Mouse (Mus musculus) CH12.LX (cell line): ENCODE data around the gene Ror1. TPM values are rescaled to one million over a fixed set of nuclear protein-coding genes. Genes with fewer than 3 reads are reported as not detected.

ENCODE experiments used
- DNase-seq: peaks from one replicate; pipeline ENCODE4 v3.0.0-alpha.2; 2013; ENCODE audit errors: extremely low read depth
- H3K27ac ChIP-seq: 2 replicates; pipeline ENCODE4 v1.5.1; 2012; ENCODE audit warnings: low read depth, mild to moderate bottlenecking, control low read depth, moderate library complexity; ENCODE audit not compliant: insufficient read depth
- H3K27me3 ChIP-seq: replicated peaks from 2 replicates; pipeline ENCODE3; 2012; ENCODE audit warnings: inconsistent platforms
- H3K36me3 ChIP-seq, 2 experiments: replicated peaks in 1 of 2; 2 replicates each; pipeline versions ENCODE3 to v1.6.1; 2012; ENCODE audit warnings: inconsistent platforms in 1 of 2, low read length in 1 of 2, mild to moderate bottlenecking in 1 of 2, mixed read lengths in 1 of 2, moderate library complexity in 1 of 2; ENCODE audit not compliant: control insufficient read depth in 1 of 2, insufficient read depth in 1 of 2
- H3K4me1 ChIP-seq, 2 experiments: 2 replicates each; pipeline ENCODE4 v1.6.1; 2012; ENCODE audit warnings: inconsistent platforms in 1 of 2, moderate library complexity in 1 of 2; ENCODE audit not compliant: insufficient read depth in 2 of 2, control insufficient read depth in 1 of 2
- H3K4me2 ChIP-seq: 2 replicates; pipeline ENCODE4 v1.6.1; 2012; ENCODE audit warnings: low read depth, mild to moderate bottlenecking, control low read depth; ENCODE audit not compliant: poor library complexity, insufficient read depth, severe bottlenecking
- H3K4me3 ChIP-seq, 3 experiments: fragments of 150-350 bp in 1 of 3; sonication (generic) in 1 of 3; replicated peaks in 1 of 3; 2 replicates each; pipeline versions ENCODE3 to v1.5.1; 2011 to 2012; ENCODE audit warnings: low read depth in 2 of 3, low read length in 2 of 3, mild to moderate bottlenecking in 2 of 3, moderate library complexity in 2 of 3, control low read depth in 1 of 3, improper control_type of control experiment in 1 of 3, inconsistent platforms in 1 of 3, mixed read lengths in 1 of 3; ENCODE audit not compliant: poor library complexity in 1 of 3
- H3K79me2 ChIP-seq: replicated peaks from 2 replicates; pipeline ENCODE4 v1.6.1; 2012; ENCODE audit warnings: mild to moderate bottlenecking, moderate library complexity; ENCODE audit not compliant: control insufficient read depth, poor library complexity, insufficient read depth, severe bottlenecking; ENCODE audit errors: extremely low read depth
- H3K9ac ChIP-seq: 2 replicates; pipeline ENCODE4 v1.6.1; 2012; ENCODE audit warnings: low read depth, mild to moderate bottlenecking, control low read depth, moderate library complexity; ENCODE audit not compliant: insufficient read depth
- H3K9me3 ChIP-seq: replicated peaks from 2 replicates; pipeline ENCODE3; 2012; ENCODE audit warnings: low read length, inconsistent platforms, mixed read lengths
- BHLHE40 ChIP-seq: IDR thresholded peaks from 2 replicates; pipeline ENCODE4 v1.6.1; 2011; ENCODE audit warnings: mild to moderate bottlenecking, low read depth, low read length, improper control_type of control experiment
- CHD1 ChIP-seq: IDR thresholded peaks from 2 replicates; pipeline ENCODE4 v1.6.1; 2012; ENCODE audit warnings: low read depth, low read length, improper control_type of control experiment, inconsistent platforms
- CHD2 ChIP-seq: IDR thresholded peaks from 2 replicates; pipeline ENCODE4 v1.6.1; 2011; ENCODE audit warnings: low read length, improper control_type of control experiment
- CTCF ChIP-seq, 2 experiments: IDR thresholded peaks in 1 of 2; conservative IDR thresholded peaks in 1 of 2; 2 replicates each; pipeline ENCODE4 v1.5.1; 2011 to 2012; ENCODE audit warnings: low read depth in 2 of 2, low read length in 2 of 2, improper control_type of control experiment in 1 of 2, inconsistent platforms in 1 of 2, mild to moderate bottlenecking in 1 of 2, moderate library complexity in 1 of 2
- E2F4 ChIP-seq: IDR thresholded peaks from 2 replicates; pipeline ENCODE4 v1.6.1; 2011; ENCODE audit warnings: low read depth, low read length, improper control_type of control experiment; ENCODE audit not compliant: insufficient replicate concordance
- EP300 ChIP-seq: IDR thresholded peaks from 2 replicates; pipeline ENCODE4 v1.6.1; 2011; ENCODE audit warnings: low read length, improper control_type of control experiment
- ETS1 ChIP-seq: conservative IDR thresholded peaks from 2 replicates; pipeline ENCODE4 v1.6.1; 2012; ENCODE audit warnings: low read depth, mild to moderate bottlenecking, inconsistent platforms, low read length, improper control_type of control experiment, moderate library complexity
- GABPA ChIP-seq: IDR thresholded peaks from 2 replicates; pipeline ENCODE4 v1.6.1; 2012; ENCODE audit warnings: low read depth, low read length, improper control_type of control experiment, inconsistent platforms; ENCODE audit not compliant: insufficient replicate concordance
- IRF4 ChIP-seq: IDR thresholded peaks from 2 replicates; pipeline ENCODE4 v1.6.1; 2014; ENCODE audit warnings: low read depth, mild to moderate bottlenecking, inconsistent platforms, low read length, improper control_type of control experiment
- JUND ChIP-seq: conservative IDR thresholded peaks from 2 replicates; pipeline ENCODE4 v1.6.1; 2011; ENCODE audit warnings: low read depth, low read length, improper control_type of control experiment
- KAT2A ChIP-seq: IDR thresholded peaks from 2 replicates; pipeline ENCODE4 v1.6.1; 2012; ENCODE audit warnings: low read length, improper control_type of control experiment, inconsistent platforms; ENCODE audit not compliant: insufficient replicate concordance
- MAFK ChIP-seq: IDR thresholded peaks from 2 replicates; pipeline ENCODE4 v1.6.1; 2011; ENCODE audit warnings: low read length, improper control_type of control experiment; ENCODE audit not compliant: insufficient replicate concordance
- MAX ChIP-seq: IDR thresholded peaks from 2 replicates; pipeline ENCODE4 v1.6.1; 2011; ENCODE audit warnings: low read length, improper control_type of control experiment
- MAZ ChIP-seq: IDR thresholded peaks from 2 replicates; pipeline ENCODE4 v1.6.1; 2012; ENCODE audit warnings: low read depth, mild to moderate bottlenecking, inconsistent platforms, low read length, improper control_type of control experiment, moderate library complexity
- MEF2A ChIP-seq: IDR thresholded peaks from 2 replicates; pipeline ENCODE4 v1.6.1; 2014; ENCODE audit warnings: low read depth, mild to moderate bottlenecking, inconsistent platforms, low read length, improper control_type of control experiment, borderline replicate concordance
- MXI1 ChIP-seq: IDR thresholded peaks from 2 replicates; pipeline ENCODE4 v1.6.1; 2011; ENCODE audit warnings: mild to moderate bottlenecking, low read depth, low read length, improper control_type of control experiment
- NELFE ChIP-seq: IDR thresholded peaks from 2 replicates; pipeline ENCODE4 v1.6.1; 2011; ENCODE audit warnings: low read depth, low read length, improper control_type of control experiment
- NRF1 ChIP-seq: IDR thresholded peaks from 2 replicates; pipeline ENCODE4 v1.6.1; 2014; ENCODE audit warnings: low read depth, mild to moderate bottlenecking, inconsistent platforms, low read length, improper control_type of control experiment, moderate library complexity
- PAX5 ChIP-seq: IDR thresholded peaks from 2 replicates; pipeline ENCODE4 v1.6.1; 2012; ENCODE audit warnings: low read length, inconsistent platforms, mixed read lengths
- POLR2AphosphoS2 ChIP-seq: IDR thresholded peaks from 2 replicates; pipeline ENCODE4 v1.6.1; 2011; ENCODE audit warnings: low read depth, low read length, improper control_type of control experiment
- RAD21 ChIP-seq: IDR thresholded peaks from 2 replicates; pipeline ENCODE4 v1.6.1; 2011; ENCODE audit warnings: low read depth, mild to moderate bottlenecking, low read length, improper control_type of control experiment, moderate library complexity
- RCOR1 ChIP-seq: conservative IDR thresholded peaks from 2 replicates; pipeline ENCODE4 v1.6.1; 2012; ENCODE audit warnings: low read depth, mild to moderate bottlenecking, inconsistent platforms, low read length, improper control_type of control experiment
- SIN3A ChIP-seq: IDR thresholded peaks from 2 replicates; pipeline ENCODE4 v1.6.1; 2012; ENCODE audit warnings: low read length, improper control_type of control experiment, inconsistent platforms
- SMC3 ChIP-seq: IDR thresholded peaks from 2 replicates; pipeline ENCODE4 v1.6.1; 2011; ENCODE audit warnings: low read depth, low read length, improper control_type of control experiment
- TBP ChIP-seq: conservative IDR thresholded peaks from 2 replicates; pipeline ENCODE4 v1.6.1; 2011; ENCODE audit warnings: low read depth, low read length, improper control_type of control experiment
- TCF12 ChIP-seq: IDR thresholded peaks from 2 replicates; pipeline ENCODE4 v1.6.1; 2014; ENCODE audit warnings: low read depth, mild to moderate bottlenecking, inconsistent platforms, low read length, improper control_type of control experiment
- UBTF ChIP-seq: IDR thresholded peaks from 2 replicates; pipeline ENCODE4 v1.6.1; 2012; ENCODE audit warnings: low read depth, mild to moderate bottlenecking, inconsistent platforms, low read length, improper control_type of control experiment, moderate library complexity
- USF1 ChIP-seq: IDR thresholded peaks from 2 replicates; pipeline ENCODE4 v1.6.1; 2014; ENCODE audit warnings: low read depth, mild to moderate bottlenecking, inconsistent platforms, low read length, improper control_type of control experiment
- USF2 ChIP-seq: conservative IDR thresholded peaks from 2 replicates; pipeline ENCODE4 v1.6.1; 2011; ENCODE audit warnings: low read depth, low read length, improper control_type of control experiment
- ZKSCAN1 ChIP-seq: IDR thresholded peaks from 2 replicates; pipeline ENCODE4 v1.6.1; 2012; ENCODE audit warnings: low read depth, inconsistent platforms, low read length, improper control_type of control experiment, borderline replicate concordance
- ZMIZ1 ChIP-seq: IDR thresholded peaks from 2 replicates; pipeline ENCODE4 v1.6.1; 2012; ENCODE audit warnings: low read depth, mild to moderate bottlenecking, inconsistent platforms, low read length, improper control_type of control experiment
- ZNF384 ChIP-seq: IDR thresholded peaks from 2 replicates; pipeline ENCODE4 v1.6.1; 2012; ENCODE audit warnings: low read depth, low read length, improper control_type of control experiment, inconsistent platforms
- dilution Hi-C: fragments of 300-500 bp; cut with MboI; formaldehyde crosslinking; loops from 2 replicates; pipeline ENCODE4 v1.14.3; 2020; ENCODE audit warnings: low sequenced_read_pairs; ENCODE audit not compliant: extremely low pct_unique_long_range_greater_than_20kb, extremely low pct_ligation_motif_present
- in situ Hi-C: fragments of 300-500 bp; cut with MboI; formaldehyde crosslinking; loops from 3 replicates; pipeline ENCODE4 v1.14.3; 2019; ENCODE audit warnings: low sequenced_read_pairs, low pct_ligation_motif_present, low pct_unique_long_range_greater_than_20kb, mixed read lengths
- polyA plus RNA-seq: library from polyadenylated mRNA; unstranded; fragments of >175 nt; gene quantifications from 2 replicates; pipeline ENCODE4 v1.2.1, GENCODE M21; 2012; ENCODE audit warnings: low read depth; ENCODE audit not compliant: insufficient read length
- total RNA-seq, 2 experiments: library from RNA; depleted of rRNA; stranded (reverse); fragments of 300-350 nt in 1 of 2; fragments of >200 nt in 1 of 2; gene quantifications; 2 replicates each; pipeline ENCODE4 v1.2.3; 2012 to 2014

Gene Ror1
- total and polyA plus RNA-seq, 3 experiments: not detected

DNA sequence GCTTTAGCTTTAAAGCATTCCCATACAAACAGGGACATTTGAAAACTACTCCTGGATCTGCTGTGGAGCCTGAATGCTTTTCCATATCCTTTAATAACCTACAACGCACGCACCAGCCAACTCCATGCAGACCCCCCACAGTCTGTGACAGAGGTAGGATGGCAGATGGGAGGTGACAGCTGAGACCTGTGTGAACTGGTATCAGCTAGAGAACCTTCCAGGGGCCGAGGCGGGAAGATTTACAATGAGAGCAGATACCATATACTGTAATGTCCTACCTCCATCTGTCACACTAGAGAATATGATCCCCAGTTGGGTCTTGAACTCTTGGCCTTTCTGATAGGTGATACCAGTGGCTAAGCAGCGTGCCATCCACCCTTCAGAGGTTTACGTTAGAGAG, 149.1 kb downstream of the Ror1 start:
- Histone ChIP-seq H3K9me3 (peaks cover 16% of the 10 kb centered on the region), H3K27me3 (no peaks in the 10 kb centered on the region), H3K27ac (no peak overlapping the region), H3K4me1 (no peaks in the 10 kb centered on the region), H3K9ac (no peak overlapping the region), H3K4me2 (no peak overlapping the region), H3K36me3 (no peaks in the 10 kb centered on the region), H3K4me3 (no peak overlapping the region), H3K79me2 (no peaks in the 10 kb centered on the region)
- DNase-seq: no peak
- in situ Hi-C loops: no loop called here
- TF ChIP-seq GABPA: no peak
- no peak for TF ChIP-seq NELFE
- no peak for TF ChIP-seq MAZ
- TF ChIP-seq SMC3: no peak
- no peak for TF ChIP-seq SIN3A
- no peak for TF ChIP-seq RAD21
- TF ChIP-seq CTCF (conservative IDR thresholded peaks at IDR 0.05 in 1 of 2, IDR thresholded peaks at IDR 0.05 in 1 of 2; ENCODE audit: low read depth in 2 of 2, low read length in 2 of 2): no peak
- no peak for TF ChIP-seq ZKSCAN1
- no peak for TF ChIP-seq MAFK
- no peak for TF ChIP-seq CHD1
- TF ChIP-seq MEF2A: no peak
- TF ChIP-seq ZNF384: no peak
- TF ChIP-seq CHD2: no peak
- no peak for TF ChIP-seq IRF4
- TF ChIP-seq MAX: no peak
- TF ChIP-seq ZMIZ1: no peak
- no peak for TF ChIP-seq BHLHE40
- no peak for TF ChIP-seq NRF1
- dilution Hi-C loops: no loop called here

DNA sequence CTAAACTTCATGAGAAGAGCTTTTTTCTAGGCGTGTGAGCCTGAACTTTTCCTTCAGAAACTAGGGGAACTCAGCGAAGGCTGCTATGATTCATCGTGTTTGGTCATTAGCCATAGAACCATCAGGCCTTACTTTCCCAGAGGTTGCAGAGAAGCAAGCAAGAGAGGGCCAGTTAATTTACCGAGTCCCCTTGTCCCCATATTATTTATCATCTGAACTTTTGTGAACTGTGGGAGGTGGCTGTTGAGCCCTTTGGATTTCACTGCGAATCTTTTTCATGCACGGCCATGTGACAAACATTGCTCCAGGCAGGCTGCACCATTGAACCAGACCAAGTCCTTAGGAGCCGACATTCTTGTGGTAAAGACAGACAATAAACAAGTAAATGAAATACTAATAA, 152.2 kb downstream of the Ror1 start:
- Histone ChIP-seq H3K9ac (no peak overlapping the region), H3K27ac (no peak overlapping the region), H3K4me1 (no peaks in the 10 kb centered on the region), H3K27me3 (no peaks in the 10 kb centered on the region), H3K4me3 (no peak overlapping the region), H3K36me3 (no peaks in the 10 kb centered on the region), H3K4me2 (no peak overlapping the region), H3K79me2 (no peaks in the 10 kb centered on the region), H3K9me3 (peaks cover 14% of the 10 kb centered on the region)
- no peak for DNase-seq
- dilution Hi-C loops: no loop called here
- no peak for TF ChIP-seq POLR2AphosphoS2
- no peak for TF ChIP-seq PAX5
- no peak for TF ChIP-seq SMC3
- no peak for TF ChIP-seq MAZ
- TF ChIP-seq RCOR1: no peak
- no peak for TF ChIP-seq KAT2A
- no peak for TF ChIP-seq TCF12
- TF ChIP-seq USF2: no peak
- TF ChIP-seq ETS1: no peak
- TF ChIP-seq EP300: no peak
- TF ChIP-seq JUND: no peak
- no peak for TF ChIP-seq UBTF
- TF ChIP-seq MEF2A: no peak
- no peak for TF ChIP-seq E2F4
- TF ChIP-seq MXI1: no peak
- no peak for TF ChIP-seq USF1
- TF ChIP-seq TBP: no peak
- no peak for TF ChIP-seq CHD2
- TF ChIP-seq MAFK: no peak
- in situ Hi-C loops: no loop called here
